Mouse (Mus musculus) layer of hippocampus, adult 2 months (tissue): ENCODE data around the gene Nxf3. TPM values are rescaled to one million over a fixed set of nuclear protein-coding genes. Genes with fewer than 3 reads are reported as not detected.

ENCODE experiments used
- DNase-seq, 2 experiments: peaks; one replicate each; pipeline ENCODE4 v3.0.0; 2022; ENCODE audit warnings: low spot score in 2 of 2
- H3K27ac ChIP-seq: fragments of 200-600 bp; 2 replicates; pipeline ENCODE4 v1.8.1; 2022
- H3K4me3 ChIP-seq: fragments of 200-600 bp; 2 replicates; pipeline ENCODE4 v1.8.1; 2022; ENCODE audit warnings: mild to moderate bottlenecking
- CTCF ChIP-seq: fragments of 200-600 bp; conservative IDR thresholded peaks from 2 replicates; pipeline ENCODE4 v1.8.1; 2022; ENCODE audit warnings: antibody characterized with exemption, mild to moderate bottlenecking, moderate library complexity
- long read RNA-seq, 2 experiments: library from polyadenylated mRNA; stranded (forward); transcript quantifications; one replicate each; pipeline ENCODE4 v2.0.0; 2021; ENCODE audit warnings: borderline mapping rate in 2 of 2
- total RNA-seq, 2 experiments: library from RNA; stranded (reverse); gene quantifications; 2 replicates each; pipeline ENCODE4 v1.2.3; 2021

Gene Nxf3
- total RNA-seq: under 1 TPM in 1 of 2 experiments, not detected in 1; 0.12 TPM
- long read RNA-seq, experiment 1: 0 reads
- long read RNA-seq, experiment 2: 0 reads

DNA sequence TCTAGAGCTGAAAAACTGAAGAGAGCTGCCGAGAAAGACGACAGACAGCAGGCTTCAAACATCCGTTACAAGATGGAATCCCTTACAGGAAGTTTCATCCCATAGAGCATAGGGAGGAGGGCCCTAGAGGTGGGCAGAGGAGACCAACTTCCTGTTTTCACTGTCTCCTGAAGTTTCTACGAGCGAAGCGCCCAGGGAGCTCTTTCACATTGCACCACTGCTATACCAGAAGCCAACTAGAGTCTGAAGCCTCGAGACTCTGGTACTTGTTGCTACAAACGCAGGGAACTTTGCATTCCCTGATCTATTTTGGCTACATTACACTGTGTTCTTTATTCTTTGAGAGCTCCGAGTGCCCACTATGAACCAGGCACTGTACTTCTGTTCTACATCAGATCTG is at the start of gene Nxf3:
Gene Nxf3 (minus strand): TSS at position 101 of the 400 bp plus-strand sequence.
- Histone ChIP-seq H3K4me3 (no peak within 1 kb of the TSS), H3K27ac (no peak within 1 kb of the TSS)
- TF ChIP-seq CTCF: no peak
- no peak for DNase-seq

DNA sequence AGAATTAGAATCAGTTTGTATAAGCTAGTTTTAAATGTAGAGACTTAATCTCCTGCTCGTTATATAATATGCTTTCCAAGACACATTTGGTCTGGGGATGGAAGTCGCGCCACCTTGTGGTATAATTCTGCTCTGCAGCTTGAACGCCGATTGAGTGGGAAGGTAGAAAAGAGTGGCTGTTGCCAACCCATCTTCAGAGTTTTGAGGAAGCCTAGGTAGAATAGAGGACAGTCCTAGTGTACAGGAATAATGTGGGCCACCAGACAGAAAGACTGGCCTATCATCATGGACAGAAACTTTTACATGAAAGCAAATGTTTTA is 42.6 kb upstream of the Nxf3 start:
- no peak overlapping the region for H3K27ac ChIP-seq
- peak; percentile 18 to 67 for DNase-seq
- peak; percentile 83 for TF ChIP-seq CTCF
- H3K4me3 ChIP-seq: no peak overlapping the region

- Histone ChIP-seq H3K27ac (no peak overlapping the region), H3K4me3 (no peak overlapping the region)
- no peak for TF ChIP-seq CTCF
- no peak for DNase-seq
These were observed 42.1 kb upstream of the Nxf3 start for GRCm38 (mm10) chrX:136127038-136127743.

DNA sequence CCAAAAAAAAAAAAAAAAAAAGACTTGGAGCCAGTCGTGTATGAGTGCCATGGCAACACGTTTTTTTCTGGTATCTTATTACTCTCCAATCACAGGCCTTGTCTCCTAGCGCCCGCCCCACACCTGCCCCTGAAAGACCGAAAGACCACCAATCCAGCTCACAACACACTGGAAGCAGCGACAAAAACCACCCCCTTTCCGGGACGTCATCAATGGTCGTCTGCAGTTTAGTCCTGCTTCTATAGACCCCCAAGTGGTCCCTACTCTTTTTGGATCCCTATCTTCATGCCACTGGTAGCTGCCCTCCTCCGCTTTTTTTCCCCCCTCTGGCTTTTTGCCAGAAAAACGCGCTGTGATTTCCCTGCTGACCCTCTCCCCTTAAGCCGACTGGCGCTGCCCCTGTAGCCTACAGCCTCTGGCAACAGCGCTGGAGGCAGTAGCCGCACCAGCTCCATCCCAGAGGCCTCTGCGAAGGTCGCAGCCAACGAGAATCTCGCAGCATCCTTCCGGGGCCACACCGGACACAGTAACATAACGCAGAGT is 30.4 kb upstream of the Nxf3 start:
- Histone ChIP-seq H3K27ac (peak overlapping the region; percentile 90), H3K4me3 (peak overlapping the region; percentile 57)
- no peak for TF ChIP-seq CTCF
- DNase-seq: peak; percentile 75 to 82

- Histone ChIP-seq H3K4me3 (peak overlapping the region; percentile 57), H3K27ac (no peak overlapping the region)
- DNase-seq: no peak
- no peak for TF ChIP-seq CTCF
These were observed 30.0 kb upstream of the Nxf3 start for GRCm38 (mm10) chrX:136115015-136115414.

DNA sequence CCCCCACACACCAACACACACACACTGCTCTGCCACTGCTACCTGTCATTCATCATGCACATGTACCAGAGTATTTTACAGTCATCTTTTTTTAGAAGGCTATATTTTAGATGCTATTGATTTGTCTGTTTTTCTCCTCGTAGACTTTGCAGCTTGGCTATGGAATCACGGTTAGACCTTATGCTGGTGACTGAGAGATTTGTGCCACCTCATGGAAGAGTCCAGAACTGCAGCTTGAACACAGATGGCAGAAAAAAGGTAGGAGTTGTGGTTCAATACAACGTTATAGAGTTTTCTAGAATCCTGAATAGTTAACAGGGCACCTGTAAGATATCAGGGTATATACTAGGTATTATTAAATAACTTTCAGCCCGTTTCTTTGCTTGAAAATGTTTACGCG is 22.9 kb upstream of the Nxf3 start:
- no peak overlapping the region for H3K4me3 ChIP-seq
- peak; percentile 45 to 61 for DNase-seq
- peak overlapping the region; percentile 43; the same call in 1 of the 2 replicates for H3K27ac ChIP-seq
- peak; percentile 82 for TF ChIP-seq CTCF

DNA sequence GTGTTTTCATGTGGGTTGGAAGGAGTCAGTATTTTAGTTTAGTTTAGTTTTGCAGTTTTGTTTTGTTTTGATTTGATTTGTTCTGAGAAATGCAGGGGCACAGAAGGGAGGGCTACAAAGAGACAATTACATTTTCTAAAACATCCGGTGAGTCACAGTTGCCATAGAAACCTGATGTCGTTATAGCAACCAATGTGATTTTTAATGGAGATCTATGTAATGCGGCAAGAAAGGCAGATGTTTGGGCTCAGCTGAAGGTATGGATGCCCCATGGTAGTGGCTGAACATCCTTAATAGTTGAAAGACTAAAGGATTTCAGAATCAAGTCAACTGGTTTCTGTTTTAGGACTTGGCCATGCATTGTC is 19.7 kb upstream of the Nxf3 start:
- Histone ChIP-seq H3K27ac (peak overlapping the region; percentile 80), H3K4me3 (no peak overlapping the region)
- DNase-seq: peak; percentile 17 to 49
- TF ChIP-seq CTCF: no peak

DNA sequence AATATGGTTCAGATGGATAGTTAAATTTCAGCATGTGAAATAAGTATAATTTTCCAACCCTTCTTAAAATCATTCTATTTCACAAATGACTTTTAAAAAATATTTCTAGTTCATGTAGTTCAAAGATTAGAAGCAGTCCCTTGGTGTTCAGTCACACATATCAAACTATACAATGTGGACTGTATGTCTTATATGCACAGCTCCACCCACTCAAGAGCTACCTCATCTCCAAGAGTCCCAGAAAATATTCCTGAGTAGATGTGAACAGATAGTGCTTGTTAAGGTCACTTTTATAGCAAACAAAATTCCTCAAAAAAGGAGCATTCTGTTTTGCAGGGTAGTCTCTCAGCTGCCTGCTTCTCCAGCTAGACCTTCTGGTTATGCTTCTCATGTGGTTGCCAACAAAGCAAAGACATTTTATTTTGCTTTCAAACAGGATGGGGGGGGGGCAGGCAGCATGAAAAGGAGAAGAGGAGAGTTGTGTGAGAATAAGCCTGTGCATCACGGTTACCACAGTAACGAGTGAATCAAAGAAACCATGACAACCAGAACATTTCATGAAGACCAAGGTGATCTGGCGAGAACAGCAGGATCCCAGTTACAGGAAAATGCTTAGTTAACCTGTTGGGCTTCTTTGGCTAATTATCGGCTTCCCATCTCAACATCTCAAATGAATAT is 19.1 kb upstream of the Nxf3 start:
- no peak overlapping the region for H3K4me3 ChIP-seq
- no peak for TF ChIP-seq CTCF
- peak overlapping the region; percentile 80 for H3K27ac ChIP-seq
- DNase-seq: peak in 1 of 2 experiments; percentile 42

DNA sequence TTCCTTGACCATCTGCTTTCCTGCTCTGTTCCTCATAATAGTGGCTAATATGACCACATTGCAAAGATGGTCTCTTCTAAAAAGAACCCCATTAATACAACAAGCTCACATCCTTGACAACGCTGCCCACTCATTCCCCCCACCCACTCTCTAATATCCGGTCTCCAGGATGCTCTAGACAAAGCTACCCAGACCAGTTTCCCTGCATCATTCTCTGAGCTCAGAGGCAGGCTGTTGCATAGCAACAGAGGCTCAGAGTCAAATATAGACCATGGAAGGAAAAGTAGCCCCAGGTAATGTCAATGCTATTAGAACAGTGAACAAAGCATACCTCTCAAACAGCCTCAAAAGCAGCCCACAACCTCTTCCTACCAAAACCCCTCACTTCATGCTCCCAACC is 9.4 kb upstream of the Nxf3 start:
- Histone ChIP-seq H3K27ac (peak overlapping the region; percentile 78), H3K4me3 (no peak overlapping the region)
- no peak for TF ChIP-seq CTCF
- peak; percentile 19 to 58 for DNase-seq

GRCm38 (mm10) chrX:136092497-136093279 is 7.6 kb upstream of the Nxf3 start:
- no peak for TF ChIP-seq CTCF
- Histone ChIP-seq H3K4me3 (no peak overlapping the region), H3K27ac (no peak overlapping the region)
- no peak for DNase-seq

DNA sequence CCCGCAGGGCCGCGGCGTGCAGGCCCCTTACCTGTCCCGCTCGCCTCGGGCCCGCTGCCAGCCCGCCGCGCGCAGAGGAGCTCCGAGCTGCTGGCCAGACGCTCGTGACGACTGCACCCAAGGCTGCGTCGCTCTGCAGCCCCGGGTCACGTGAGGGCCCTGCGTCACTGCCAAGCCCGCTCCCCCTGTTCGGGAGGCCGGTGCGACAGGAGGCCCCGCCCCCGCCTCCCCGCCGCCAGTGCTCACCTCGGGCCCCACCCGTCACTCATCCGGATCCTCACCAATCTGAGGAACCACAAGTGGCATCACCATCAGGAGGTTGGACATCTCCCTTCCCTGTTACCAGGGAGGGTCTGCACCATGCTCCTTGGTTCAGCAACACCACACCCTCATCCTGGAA is 17.0 kb downstream of the Nxf3 start, which contains the start of gene Bex2:
Gene Bex2 (minus strand): TSS at position 217 of the 400 bp plus-strand sequence.
- peak within 1 kb of the TSS; percentile 70; the same call in 1 of the 2 replicates for H3K27ac ChIP-seq
- H3K4me3 ChIP-seq: peak within 1 kb of the TSS; percentile 51
- DNase-seq: peak; percentile 1 to 34

- DNase-seq: peak in 1 of 2 experiments; percentile 21
- peak overlapping the region; percentile 51 for H3K4me3 ChIP-seq
- peak overlapping the region; percentile 70; the same call in 1 of the 2 replicates for H3K27ac ChIP-seq
- peak; percentile 69 for TF ChIP-seq CTCF
These were observed 17.7 kb downstream of the Nxf3 start for GRCm38 (mm10) chrX:136067201-136067991.
